Mouse (Mus musculus): ENCODE measurements around the gene Spef1. TPM values are rescaled to one million over a fixed set of nuclear protein-coding genes. Genes with fewer than 3 reads are reported as not detected.

The Spef1 gene
- total RNA-seq (2023) = 1.4 TPM

GRCm38 (mm10) chr2:131186771-131187601 is at the start of gene Spef1, which contains the start of gene Cdc25b:
TSS of gene Spef1 (minus strand) at chr2:131187282.
TSS of gene Cdc25b (plus strand) at chr2:131186949.

GRCm38 (mm10) chr2:131233307-131234126 is 46.4 kb upstream of the Spef1 start, which contains the start of gene Mavs:
TSS of gene Mavs (plus strand) at chr2:131234063.

GRCm38 (mm10) chr2:131206778-131207177 is 19.7 kb upstream of the Spef1 start, which contains the start of gene Ap5s1:
TSS of gene Ap5s1 (plus strand) at chr2:131207078.

GRCm38 (mm10) chr2:131179990-131180587 is 7.0 kb downstream of the Spef1 start, which contains the start of gene Cenpb:
TSS of gene Cenpb (minus strand) at chr2:131180067.

GRCm38 (mm10) chr2:131159938-131160581 is 27.0 kb downstream of the Spef1 start, which contains the start of gene 1700037H04Rik:
TSS of gene 1700037H04Rik (minus strand) at chr2:131160081.

GRCm38 (mm10) chr2:131132930-131133547 is 54.0 kb downstream of the Spef1 start, which contains the start of gene Gm11037:
TSS of gene Gm11037 (plus strand) at chr2:131133497.

GRCm38 (mm10) chr2:131127161-131127730 is 59.8 kb downstream of the Spef1 start, which contains the start of gene Hspa12b:
TSS of gene Hspa12b (plus strand) at chr2:131127280.

Other genes starting within 250 kb of the Spef1 start
- not detected for gene Gfra4, start 144.2 kb downstream of the Spef1 start, total RNA-seq (2023)
- not detected for gene Adam33, start 123.5 kb downstream of the Spef1 start, total RNA-seq (2023)
- 0.38 TPM for gene Siglec1, start 100.5 kb downstream of the Spef1 start, total RNA-seq (2023)
- gene Hspa12b, start 60.0 kb downstream of the Spef1 start, total RNA-seq (2023) = not detected
- not detected for gene Gm11037, start 53.8 kb downstream of the Spef1 start, total RNA-seq (2023)
- gene 1700037H04Rik, start 27.2 kb downstream of the Spef1 start, total RNA-seq (2023) = 20.0 TPM
- gene Cenpb, start 7.2 kb downstream of the Spef1 start, total RNA-seq (2023) = 17.9 TPM
- 44.2 TPM for gene Cdc25b, start 333 bp downstream of the Spef1 start, total RNA-seq (2023)
- gene Ap5s1, start 19.8 kb upstream of the Spef1 start, total RNA-seq (2023) = 7.6 TPM
- gene Mavs, start 46.8 kb upstream of the Spef1 start, total RNA-seq (2023) = 15.9 TPM
- 60.4 TPM for gene Pank2, start 75.2 kb upstream of the Spef1 start, total RNA-seq (2023)
- gene Rnf24, start 165.6 kb upstream of the Spef1 start, total RNA-seq (2023) = 2.4 TPM

Measured in CD4-positive naive resting alpha-beta T cell, adult 57 days (primary cell).